Mouse (Mus musculus) kidney, adult 2 months (tissue): ENCODE measurements around the gene Atxn10. TPM values are rescaled to one million over a fixed set of nuclear protein-coding genes. Genes with fewer than 3 reads are reported as not detected.
A peak's percentile ranks its signal among the peaks of the same experiment; 100 is the strongest.

ENCODE experiments used
- DNase-seq: peaks from one replicate; pipeline ENCODE4 v3.0.0; 2021
- H3K27ac ChIP-seq: fragments of 200-500 bp; 2 replicates; pipeline ENCODE4 v1.5.1; 2012; ENCODE audit warnings: low read depth, low read length, control low read depth, inconsistent platforms; ENCODE audit not compliant: insufficient read depth
- H3K27me3 ChIP-seq: fragments of 200-500 bp; replicated peaks from 2 replicates; pipeline ENCODE4 v1.6.1; 2012; ENCODE audit warnings: mild to moderate bottlenecking, moderate library complexity, low read length, inconsistent platforms; ENCODE audit not compliant: control insufficient read depth, insufficient read depth
- H3K36me3 ChIP-seq: fragments of 200-500 bp; 2 replicates; pipeline ENCODE4 v1.6.1; 2012; ENCODE audit warnings: mild to moderate bottlenecking, moderate library complexity, low read length, inconsistent platforms; ENCODE audit not compliant: control insufficient read depth, insufficient read depth
- H3K4me1 ChIP-seq: fragments of 200-500 bp; 2 replicates; pipeline ENCODE4 v1.6.1; 2011; ENCODE audit warnings: low read length; ENCODE audit not compliant: control insufficient read depth, insufficient read depth
- H3K4me3 ChIP-seq: fragments of 200-500 bp; 2 replicates; pipeline ENCODE4 v1.5.1; 2011; ENCODE audit warnings: mild to moderate bottlenecking, low read depth, low read length, control low read depth; ENCODE audit not compliant: insufficient read depth
- CTCF ChIP-seq: fragments of 200-500 bp; conservative IDR thresholded peaks from 2 replicates; pipeline ENCODE4 v1.5.1; 2011; ENCODE audit warnings: low read depth, mild to moderate bottlenecking, control low read depth, low read length, moderate library complexity, mixed read lengths; ENCODE audit not compliant: insufficient read depth, insufficient read length
- POLR2A ChIP-seq: fragments of 200-500 bp; IDR thresholded peaks from one replicate; pipeline ENCODE4 v1.6.1; 2011; ENCODE audit warnings: low read depth, low read length, control low read depth
- WGBS: fragments of 180-500 bp; shearing (Covaris S2); methylation state at CpG from one replicate; pipeline ENCODE4 v1.1.7; 2018; 5-methylcytosine and 5-hydroxymethylcytosine counted together
- polyA plus RNA-seq: library from polyadenylated mRNA; depleted of rRNA; stranded (reverse); fragments of >200 nt; gene quantifications from 2 replicates; pipeline ENCODE4 v1.2.3, GENCODE M21; 2012; rRNA removed

The Atxn10 gene
- 68.2 and 74.4 TPM in 2 replicates for polyA plus RNA-seq

DNA sequence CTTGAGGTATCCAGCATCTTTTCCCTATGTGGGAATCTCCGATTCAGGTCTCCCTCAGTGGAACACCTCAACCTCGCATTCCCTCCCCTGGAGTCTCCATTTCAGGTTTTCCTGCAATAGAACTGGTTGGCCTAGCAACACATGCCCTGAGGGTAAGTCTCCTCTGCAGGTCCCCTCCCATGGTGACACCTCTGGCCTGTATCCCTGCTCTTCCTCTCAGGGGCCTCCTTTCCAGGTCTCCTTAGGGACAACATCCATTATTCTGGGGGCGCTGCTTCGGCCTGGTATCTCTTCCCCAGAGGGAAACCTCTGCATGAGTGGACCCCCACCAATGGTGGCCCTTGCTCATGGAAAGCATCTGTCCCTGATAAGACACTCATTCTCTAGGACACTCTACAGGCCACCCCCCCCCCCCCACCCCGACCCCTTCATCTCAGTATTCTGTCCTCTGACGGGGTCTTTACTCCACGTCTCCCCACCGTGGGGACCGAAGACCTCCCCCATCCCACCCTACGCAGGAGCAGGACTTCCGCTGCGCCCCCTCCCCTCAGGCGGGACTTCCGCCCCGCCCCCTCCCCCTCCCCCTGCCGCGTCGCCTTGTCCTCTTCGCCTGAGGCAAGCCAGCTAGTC is at the start of gene Atxn10:
Gene Atxn10 (plus strand): TSS at position 575 of the 630 bp plus-strand sequence.
- peak within 1 kb of the TSS; percentile 95 for H3K27ac ChIP-seq
- WGBS, result 18% methylated on average over 16 of the region's 19 CpGs
- no peak for DNase-seq

DNA sequence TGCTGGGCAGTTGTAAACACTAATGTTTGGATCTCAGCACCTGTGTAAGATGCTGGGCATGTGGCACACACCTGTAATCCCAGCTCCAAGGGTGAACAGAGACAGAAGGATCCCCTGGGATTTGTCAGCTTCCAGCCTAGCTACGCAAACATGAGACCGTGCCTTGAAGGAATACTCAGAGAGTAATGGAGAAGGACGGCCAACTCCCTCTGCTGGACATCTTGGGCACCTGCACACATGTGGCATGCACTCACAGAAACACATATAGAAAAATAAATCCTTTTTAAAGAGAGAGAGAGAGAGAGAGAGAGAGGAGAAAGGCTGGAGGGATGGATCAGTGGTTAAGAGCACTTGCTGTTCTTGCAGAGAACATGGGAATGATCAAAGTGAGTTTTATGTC is 41.4 kb upstream of the Atxn10 start:
- TF ChIP-seq CTCF, result peak; percentile 39; the same call in 1 of the 2 replicates
- no peak for TF ChIP-seq POLR2A
- Histone ChIP-seq H3K27me3 (no peaks in the 10 kb centered on the region), H3K4me1 (0 out of 2 replicates have a peak, but pooled peaks cover 7% of the 10 kb centered on the region), H3K36me3 (no peaks in the 10 kb centered on the region), H3K4me3 (no peak overlapping the region), H3K27ac (no peak overlapping the region)
- no peak for DNase-seq
- 88% methylated on average over 3 of the region's 3 CpGs for WGBS

More for the DNA sequence above, at the start of gene Atxn10:
- H3K4me1 ChIP-seq, result peaks cover 10% of the 10 kb centered on the region
- H3K36me3 ChIP-seq, result no peaks in the 10 kb centered on the region; the same call in 1 of the 2 replicates
- no peak for TF ChIP-seq CTCF
- TF ChIP-seq POLR2A, result no peak
- peak within 1 kb of the TSS; percentile 97 for H3K4me3 ChIP-seq
- H3K27me3 ChIP-seq, result no peaks in the 10 kb centered on the region

GRCm38 (mm10) chr15:85295544-85295943 is 40.5 kb upstream of the Atxn10 start:
- H3K27ac ChIP-seq, result no peak overlapping the region

GRCm38 (mm10) chr15:85295977-85296376 is 40.1 kb upstream of the Atxn10 start:
- no peak overlapping the region for H3K27ac ChIP-seq
- DNase-seq, result no peak
- no peaks in the 10 kb centered on the region for H3K36me3 ChIP-seq
- H3K4me1 ChIP-seq, result 0 out of 2 replicates have a peak, but pooled peaks cover 7% of the 10 kb centered on the region
- 68% methylated on average over 2 of the region's 2 CpGs for WGBS
- H3K4me3 ChIP-seq, result no peak overlapping the region
- TF ChIP-seq POLR2A (no peak), CTCF (no peak)
- H3K27me3 ChIP-seq, result no peaks in the 10 kb centered on the region

More at GRCm38 (mm10) chr15:85295544-85295943, 40.5 kb upstream of the Atxn10 start:
- Histone ChIP-seq H3K27me3 (no peaks in the 10 kb centered on the region), H3K4me1 (0 out of 2 replicates have a peak, but pooled peaks cover 7% of the 10 kb centered on the region), H3K4me3 (no peak overlapping the region), H3K36me3 (no peaks in the 10 kb centered on the region)
- peak; percentile 73 for DNase-seq
- 47% methylated on average over 8 of the region's 8 CpGs for WGBS
- no peak for TF ChIP-seq POLR2A
- no peak for TF ChIP-seq CTCF

DNA sequence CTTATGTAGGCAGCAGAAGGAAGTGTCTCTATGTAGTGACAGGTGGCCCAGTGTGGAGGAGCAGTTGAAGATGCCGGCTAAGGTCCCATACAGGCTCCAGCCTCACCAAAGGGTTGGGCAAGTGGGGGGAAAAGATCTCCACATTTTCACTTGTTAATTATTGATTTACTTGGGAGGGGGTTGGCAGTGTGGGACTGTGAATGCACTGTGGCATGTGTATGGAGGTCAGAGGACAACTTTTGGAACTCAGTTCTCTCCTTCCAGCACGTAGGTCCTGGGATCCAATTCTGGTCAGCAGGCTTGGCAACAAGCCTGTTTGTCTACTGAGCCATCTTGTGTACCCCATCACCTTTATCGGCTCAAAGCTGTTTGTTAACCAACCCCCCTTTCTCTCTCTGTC is 39.5 kb upstream of the Atxn10 start:
- Histone ChIP-seq H3K4me3 (no peak overlapping the region), H3K27me3 (no peaks in the 10 kb centered on the region), H3K36me3 (no peaks in the 10 kb centered on the region), H3K4me1 (0 out of 2 replicates have a peak, but pooled peaks cover 7% of the 10 kb centered on the region), H3K27ac (no peak overlapping the region)
- 59% methylated on average over 3 of the region's 3 CpGs for WGBS
- peak; percentile 55 for DNase-seq
- TF ChIP-seq POLR2A, result no peak
- no peak for TF ChIP-seq CTCF

GRCm38 (mm10) chr15:85298167-85298781 is 37.8 kb upstream of the Atxn10 start:
- WGBS, result 34% methylated on average over 17 of the region's 17 CpGs
- H3K4me3 ChIP-seq, result no peak overlapping the region
- no peaks in the 10 kb centered on the region for H3K27me3 ChIP-seq
- DNase-seq, result no peak
- no peak for TF ChIP-seq CTCF
- TF ChIP-seq POLR2A, result no peak
- H3K27ac ChIP-seq, result no peak overlapping the region
- H3K4me1 ChIP-seq, result 0 out of 2 replicates have a peak, but pooled peaks cover 7% of the 10 kb centered on the region
- H3K36me3 ChIP-seq, result no peaks in the 10 kb centered on the region

- 84% methylated on average over 9 of the region's 9 CpGs for WGBS
Observed at GRCm38 (mm10) chr15:85298946-85299345, 37.1 kb upstream of the Atxn10 start.

More at GRCm38 (mm10) chr15:85298946-85299345, 37.1 kb upstream of the Atxn10 start:
- no peak for TF ChIP-seq POLR2A
- H3K36me3 ChIP-seq, result no peaks in the 10 kb centered on the region
- no peak overlapping the region for H3K4me3 ChIP-seq
- H3K27ac ChIP-seq, result no peak overlapping the region
- no peak for DNase-seq
- no peaks in the 10 kb centered on the region for H3K27me3 ChIP-seq
- H3K4me1 ChIP-seq, result 0 out of 2 replicates have a peak, but pooled peaks cover 7% of the 10 kb centered on the region
